Mouse (Mus musculus) spleen, postnatal 10 days (tissue): ENCODE measurements at regions not wholly inside any gene's neighbourhood (a gene's known extent, or its start where the extent isn't known, plus 50 kb on each side); places are given as distances from the start of the nearest gene placed in this dataset.

Source experiments
- DNase-seq, 2 experiments: peaks; one replicate each; pipeline ENCODE4 v3.0.0; 2021 to 2022; ENCODE audit warnings: low spot score in 2 of 2

GRCm38 (mm10) chr15:38569011-38569640 is 1143.8 kb downstream of the 4930447A16Rik start:
- no peak for DNase-seq

DNA sequence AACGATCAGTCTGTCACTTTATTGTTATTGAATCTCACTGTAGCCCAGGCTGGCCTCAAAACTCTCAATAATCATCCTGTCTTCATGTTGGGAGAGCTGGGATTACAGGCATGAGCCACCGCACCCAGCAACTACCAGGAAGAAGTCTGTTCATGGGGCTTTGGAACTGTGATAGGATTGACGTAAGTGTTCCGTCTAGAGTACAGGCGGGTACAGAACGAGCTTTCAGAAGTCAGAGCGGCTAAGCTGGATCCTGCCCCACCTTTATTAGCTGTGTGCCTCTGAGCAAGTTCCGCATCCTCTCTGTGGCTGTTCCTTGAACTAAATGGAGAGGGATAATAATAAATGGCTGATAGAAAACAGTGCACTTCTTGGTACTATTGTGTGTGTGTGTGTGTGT is 1144.8 kb downstream of the 4930447A16Rik start:
- DNase-seq, result no peak

DNA sequence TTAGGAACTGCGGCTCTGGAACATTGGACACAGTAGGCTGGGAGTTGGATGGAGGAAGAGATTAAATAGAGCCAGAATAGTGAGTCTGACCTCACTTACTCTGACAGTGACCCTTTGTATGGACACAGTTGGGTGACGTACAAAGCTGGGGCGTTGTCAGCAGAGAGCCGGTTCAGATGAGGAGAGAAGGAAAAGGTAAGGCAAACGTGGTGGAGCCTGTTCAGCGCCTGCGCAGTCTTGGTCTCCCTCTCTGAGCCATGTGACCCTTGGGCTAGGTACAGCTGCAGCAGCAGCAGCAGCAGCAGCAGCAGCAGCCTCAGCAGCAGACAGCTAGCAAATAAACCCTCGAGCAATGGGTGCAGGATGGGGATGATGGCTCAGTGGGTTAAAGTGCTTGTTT is 1145.4 kb downstream of the 4930447A16Rik start:
- no peak for DNase-seq

GRCm38 (mm10) chr15:38572652-38573051 is 1147.3 kb downstream of the 4930447A16Rik start:
- no peak for DNase-seq

DNA sequence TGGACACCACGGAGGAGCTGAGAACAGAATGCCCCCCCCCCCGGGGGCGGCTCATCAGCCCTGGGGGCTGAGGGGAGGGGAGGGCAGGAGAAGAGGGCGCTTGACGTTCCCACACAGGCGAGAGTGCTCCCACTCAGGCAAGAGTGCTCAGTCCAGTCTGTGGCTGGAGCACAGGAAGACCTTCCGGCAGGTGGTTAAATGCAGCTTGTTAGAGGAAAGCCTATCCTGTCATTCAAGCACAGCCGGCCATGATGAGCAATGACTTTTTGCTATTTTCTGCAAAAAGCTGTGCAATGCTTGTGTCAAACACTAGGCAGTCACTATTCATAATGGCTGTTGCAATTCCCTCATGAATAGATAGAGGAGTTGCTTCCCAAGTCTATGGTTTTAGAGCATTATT is 1149.1 kb downstream of the 4930447A16Rik start:
- DNase-seq, result no peak

- DNase-seq, result no peak
These were observed 1149.9 kb downstream of the 4930447A16Rik start for GRCm38 (mm10) chr15:38575254-38575653.

- no peak for DNase-seq
These were observed 1152.3 kb downstream of the 4930447A16Rik start for GRCm38 (mm10) chr15:38577691-38578090.

DNA sequence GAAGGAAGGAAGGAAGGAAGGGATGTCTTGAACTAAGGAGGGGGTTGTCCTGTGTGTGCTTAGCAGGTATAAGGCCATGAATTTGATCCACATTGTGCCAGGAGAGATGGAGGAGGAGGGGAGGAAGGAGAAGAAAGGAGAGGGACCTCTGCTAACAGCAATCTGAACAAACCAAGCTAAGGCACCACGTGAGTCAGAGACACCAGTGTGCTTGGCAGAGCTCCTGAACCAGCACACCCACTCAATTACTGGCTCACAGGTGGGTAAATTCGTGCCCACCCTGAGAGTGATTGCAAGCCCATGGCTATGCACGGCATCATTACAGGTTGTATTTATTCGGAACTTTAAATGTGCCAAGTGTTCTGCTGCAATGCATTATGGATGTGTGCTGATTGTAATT is 1154.1 kb downstream of the 4930447A16Rik start:
- DNase-seq, result no peak

DNA sequence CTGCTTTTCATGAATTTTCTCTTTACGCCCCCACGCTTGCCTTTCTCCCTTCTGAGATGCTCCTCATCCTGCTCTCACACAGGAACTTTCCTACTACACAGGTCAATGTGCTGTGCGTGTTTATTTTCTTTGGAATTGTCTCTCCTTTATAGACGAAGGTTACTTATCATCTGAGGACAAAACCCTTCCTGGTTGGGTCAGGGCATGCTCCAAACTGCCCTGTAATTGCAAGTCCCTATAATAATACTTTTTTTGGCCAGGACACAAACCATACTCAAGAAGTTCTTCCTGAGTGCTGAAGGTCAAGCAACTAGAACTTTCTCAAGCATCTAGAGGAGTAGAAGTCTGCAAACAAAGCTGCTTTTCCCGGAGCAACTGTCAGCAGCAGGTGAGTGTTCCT is 1158.1 kb downstream of the 4930447A16Rik start:
- DNase-seq, result no peak

- no peak for DNase-seq
These were observed 1159.1 kb downstream of the 4930447A16Rik start for GRCm38 (mm10) chr15:38584425-38584824.

- DNase-seq, result no peak
These were observed 1160.3 kb downstream of the 4930447A16Rik start for GRCm38 (mm10) chr15:38585610-38586009.

- DNase-seq, result no peak
These were observed 1161.2 kb downstream of the 4930447A16Rik start for GRCm38 (mm10) chr15:38586594-38586993.

GRCm38 (mm10) chr15:38588268-38588667 is 1162.9 kb downstream of the 4930447A16Rik start:
- no peak for DNase-seq

DNA sequence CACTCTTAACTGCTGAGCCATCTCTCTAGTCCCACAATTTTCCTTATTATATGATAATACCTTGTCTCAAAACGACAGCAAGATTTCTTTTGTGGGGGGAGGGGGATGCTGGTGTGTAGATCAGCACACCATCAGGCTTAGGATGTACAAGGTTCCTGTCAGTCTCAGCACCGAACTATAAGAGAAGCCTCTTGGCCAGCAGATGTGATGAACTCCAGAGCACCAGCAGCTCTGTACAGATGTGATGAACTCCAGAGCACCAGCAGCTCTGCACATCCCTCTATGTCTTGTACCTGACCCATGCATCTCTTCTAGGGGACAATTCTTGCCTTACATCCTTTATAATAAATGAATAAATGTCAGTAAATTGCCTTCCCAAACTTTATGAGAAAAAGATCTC is 1163.7 kb downstream of the 4930447A16Rik start:
- no peak for DNase-seq

GRCm38 (mm10) chr15:38589675-38590074 is 1164.3 kb downstream of the 4930447A16Rik start:
- no peak for DNase-seq

DNA sequence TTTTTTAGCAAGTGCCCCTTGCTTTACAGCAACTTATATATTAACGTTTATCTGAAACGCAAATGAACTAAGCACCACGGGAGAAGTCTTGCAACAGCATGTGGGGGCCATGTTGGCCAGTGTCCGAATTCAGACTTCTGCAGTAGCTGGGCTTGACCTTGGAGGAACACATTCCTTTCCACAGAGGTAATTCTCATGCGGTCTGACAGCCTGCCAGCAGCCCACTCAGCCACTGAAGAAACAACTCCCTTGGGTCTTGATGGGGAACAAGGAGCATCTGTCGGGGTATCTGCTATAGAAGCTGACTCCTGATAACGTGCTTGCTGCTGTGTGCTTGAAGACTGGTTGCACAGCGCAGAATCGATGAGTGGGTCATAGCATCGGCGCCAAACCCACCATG is 1168.7 kb downstream of the 4930447A16Rik start:
- no peak for DNase-seq

DNA sequence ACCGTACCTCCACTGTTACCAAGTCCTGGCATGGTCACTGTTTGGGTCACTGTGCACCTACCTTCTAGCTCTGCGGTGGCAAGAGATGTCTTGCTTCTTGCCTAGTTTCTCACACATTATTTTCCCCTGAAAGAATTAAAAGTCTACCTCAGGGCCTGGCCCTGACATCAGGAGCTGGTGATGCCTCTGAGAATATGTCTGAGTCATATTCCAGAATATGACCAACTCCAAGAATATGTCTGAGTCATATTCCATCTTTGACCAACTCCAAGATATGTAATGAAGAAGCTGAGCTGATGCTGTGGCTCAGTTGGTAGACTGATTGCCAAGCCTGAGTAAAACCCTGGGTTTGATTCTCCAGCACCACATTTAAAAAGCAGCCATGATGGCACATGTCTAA is 1169.4 kb downstream of the 4930447A16Rik start:
- no peak for DNase-seq

GRCm38 (mm10) chr15:38595820-38596219 is 1170.5 kb downstream of the 4930447A16Rik start:
- no peak for DNase-seq

DNA sequence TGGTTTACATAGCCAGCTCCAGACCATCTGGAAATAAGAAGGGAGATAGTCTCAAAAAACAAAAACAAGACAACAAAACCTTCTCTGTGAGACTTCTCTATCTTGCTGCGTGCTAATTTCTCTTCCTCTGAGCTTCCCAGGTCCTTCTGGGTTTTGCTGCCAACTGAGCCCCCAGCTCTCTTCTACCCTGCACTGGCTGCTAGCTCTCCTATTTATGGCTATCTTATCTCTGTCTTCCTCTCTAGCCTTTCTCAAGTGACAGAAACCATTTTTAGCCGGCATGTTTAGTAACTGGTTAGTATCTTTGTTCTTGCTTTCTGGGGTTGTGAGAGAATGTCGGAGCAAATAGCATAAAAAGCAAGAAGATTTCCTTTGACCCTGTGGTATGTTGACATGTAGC is 1172.1 kb downstream of the 4930447A16Rik start:
- DNase-seq, result no peak

DNA sequence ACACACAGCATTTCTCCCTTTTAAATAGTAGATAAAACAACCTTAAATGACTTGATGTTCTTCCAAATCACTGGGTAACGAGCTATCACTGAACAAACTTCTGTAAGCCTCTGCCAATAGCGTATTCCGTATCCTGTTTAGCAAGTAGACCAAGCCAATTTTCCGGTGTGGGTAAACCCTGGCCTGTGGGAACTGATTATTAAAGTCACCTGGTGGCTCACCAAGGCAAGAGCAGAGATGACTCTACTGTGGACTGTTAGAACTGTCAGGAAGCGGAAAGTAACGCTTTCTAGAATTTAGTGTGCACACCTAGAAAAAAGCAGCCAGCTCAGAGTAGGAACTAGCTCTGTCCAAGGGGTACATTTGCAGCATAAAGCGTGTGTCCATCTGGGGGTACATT is 1176.1 kb downstream of the 4930447A16Rik start:
- DNase-seq, result no peak

DNA sequence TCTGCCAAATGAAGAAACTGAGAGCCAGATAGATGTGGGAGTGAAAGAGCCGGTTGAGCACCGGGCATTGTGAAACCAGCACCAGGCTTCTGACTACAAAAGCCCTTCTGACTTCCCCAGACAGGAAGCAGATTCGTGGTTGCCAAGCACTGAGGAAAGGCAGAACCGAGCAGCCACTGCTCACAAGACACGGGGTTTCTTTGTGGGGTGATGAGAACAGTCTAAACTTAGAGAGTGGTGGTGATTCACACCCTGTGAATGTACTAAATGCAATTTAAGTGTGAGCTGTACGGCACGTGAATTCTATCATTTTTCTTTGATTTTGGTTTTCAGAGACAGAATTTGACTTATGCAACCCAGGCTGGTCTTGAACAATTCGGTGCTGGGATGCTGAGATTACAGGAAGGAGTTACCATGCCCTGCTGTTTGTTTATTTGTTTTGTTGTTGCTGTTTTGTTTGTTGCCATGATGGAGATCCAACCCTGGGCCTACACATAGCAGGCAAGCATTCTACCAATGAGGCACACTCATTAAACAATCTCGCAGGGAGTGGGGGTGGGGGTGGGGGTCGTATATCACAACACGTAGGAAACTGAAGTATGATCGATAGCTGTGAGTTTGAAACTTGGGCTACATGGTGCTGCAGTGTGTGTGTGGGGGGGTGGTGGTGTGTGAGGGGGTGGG is 1177.0 kb downstream of the 4930447A16Rik start:
- peak in 1 of 2 experiments; percentile 58 for DNase-seq

DNA sequence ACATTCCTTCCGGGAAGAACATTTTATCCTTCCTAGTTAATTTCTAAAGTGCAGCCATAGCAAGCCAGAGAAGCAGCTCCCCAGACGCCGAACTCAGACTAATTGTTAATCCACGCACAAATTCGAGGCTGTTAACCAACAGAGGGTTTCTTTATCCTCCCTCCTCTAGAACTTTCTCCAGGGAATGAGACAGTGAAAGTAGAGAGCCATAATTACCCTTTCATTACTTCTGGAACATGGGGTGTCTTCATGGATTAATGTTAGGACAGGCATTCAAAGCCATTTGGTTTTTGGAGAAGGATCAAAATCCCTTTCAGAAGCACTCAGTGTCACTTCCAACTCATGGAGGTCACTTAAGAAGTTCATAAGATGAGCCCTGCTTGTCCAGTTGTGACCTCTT is 1178.6 kb downstream of the 4930447A16Rik start:
- DNase-seq, result no peak

DNA sequence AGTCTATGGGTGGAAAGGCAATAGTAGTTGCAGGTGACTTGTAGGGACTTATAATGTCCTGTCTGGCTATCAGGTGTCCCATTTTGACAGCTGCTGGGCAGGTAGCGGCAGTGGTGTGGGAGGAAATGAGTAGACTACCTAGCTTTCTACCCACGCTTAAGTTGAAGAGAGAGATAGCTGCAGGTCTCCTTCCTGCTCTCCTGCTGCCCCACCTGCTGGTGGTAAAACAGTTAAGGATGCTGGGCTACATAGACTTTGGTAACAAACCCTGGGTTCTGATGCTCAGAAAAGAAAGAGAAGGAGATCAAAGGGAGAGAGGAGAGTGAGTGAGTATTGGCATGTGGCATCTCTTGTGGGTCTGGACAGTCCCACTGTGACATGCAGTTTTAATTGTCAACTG is 1182.0 kb downstream of the 4930447A16Rik start:
- peak in 1 of 2 experiments; percentile 72 for DNase-seq
